Mouse (Mus musculus) kidney, adult 2 months (tissue): Measurements from ENCODE around the gene Atxn1. TPM values are rescaled to one million over a fixed set of nuclear protein-coding genes. Genes with fewer than 3 reads are reported as not detected.

Experiments used
- DNase-seq: peaks from one replicate; pipeline ENCODE4 v3.0.0; 2021
- H3K27ac ChIP-seq: fragments of 200-500 bp; 2 replicates; pipeline ENCODE4 v1.5.1; 2012; ENCODE audit warnings: low read depth, low read length, control low read depth, inconsistent platforms; ENCODE audit not compliant: insufficient read depth
- H3K27me3 ChIP-seq: fragments of 200-500 bp; replicated peaks from 2 replicates; pipeline ENCODE4 v1.6.1; 2012; ENCODE audit warnings: mild to moderate bottlenecking, moderate library complexity, low read length, inconsistent platforms; ENCODE audit not compliant: control insufficient read depth, insufficient read depth
- H3K36me3 ChIP-seq: fragments of 200-500 bp; 2 replicates; pipeline ENCODE4 v1.6.1; 2012; ENCODE audit warnings: mild to moderate bottlenecking, moderate library complexity, low read length, inconsistent platforms; ENCODE audit not compliant: control insufficient read depth, insufficient read depth
- H3K4me1 ChIP-seq: fragments of 200-500 bp; 2 replicates; pipeline ENCODE4 v1.6.1; 2011; ENCODE audit warnings: low read length; ENCODE audit not compliant: control insufficient read depth, insufficient read depth
- H3K4me3 ChIP-seq: fragments of 200-500 bp; 2 replicates; pipeline ENCODE4 v1.5.1; 2011; ENCODE audit warnings: mild to moderate bottlenecking, low read depth, low read length, control low read depth; ENCODE audit not compliant: insufficient read depth
- CTCF ChIP-seq: fragments of 200-500 bp; conservative IDR thresholded peaks from 2 replicates; pipeline ENCODE4 v1.5.1; 2011; ENCODE audit warnings: low read depth, mild to moderate bottlenecking, control low read depth, low read length, moderate library complexity, mixed read lengths; ENCODE audit not compliant: insufficient read depth, insufficient read length
- POLR2A ChIP-seq: fragments of 200-500 bp; IDR thresholded peaks from one replicate; pipeline ENCODE4 v1.6.1; 2011; ENCODE audit warnings: low read depth, low read length, control low read depth
- WGBS: fragments of 180-500 bp; shearing (Covaris S2); methylation state at CpG from one replicate; pipeline ENCODE4 v1.1.7; 2018; 5-methylcytosine and 5-hydroxymethylcytosine counted together
- polyA plus RNA-seq: library from polyadenylated mRNA; depleted of rRNA; stranded (reverse); fragments of >200 nt; gene quantifications from 2 replicates; pipeline ENCODE4 v1.2.3, GENCODE M21; 2012

Gene Atxn1
- polyA plus RNA-seq, 1 experiment: 15.0 TPM

- H3K27ac ChIP-seq: no peak overlapping the region
- no peak for DNase-seq
- no peaks in the 10 kb centered on the region for H3K27me3 ChIP-seq
- TF ChIP-seq CTCF (0 out of 2 replicates have a peak, but pooled peaks have one; percentile 20), POLR2A (no peak)
- H3K4me1 ChIP-seq: no peaks in the 10 kb centered on the region; the same call in 1 of the 2 replicates
- H3K36me3 ChIP-seq: no peaks in the 10 kb centered on the region
- 59% methylated on average over 3 of the region's 3 CpGs for WGBS
- no peak overlapping the region for H3K4me3 ChIP-seq
Observed at GRCm38 (mm10) chr13:45683991-45684390, 280.8 kb downstream of the Atxn1 start.

GRCm38 (mm10) chr13:45681196-45681595 lies 283.6 kb downstream of the Atxn1 start:
- Histone ChIP-seq H3K4me3 (no peak overlapping the region), H3K36me3 (no peaks in the 10 kb centered on the region), H3K4me1 (no peaks in the 10 kb centered on the region; the same call in 1 of the 2 replicates), H3K27me3 (no peaks in the 10 kb centered on the region), H3K27ac (peak overlapping the region; percentile 55; the same call in 1 of the 2 replicates)
- WGBS: 63% methylated on average over 5 of the region's 5 CpGs
- TF ChIP-seq CTCF (no peak), POLR2A (no peak)
- peak; percentile 70 for DNase-seq

- Histone ChIP-seq H3K4me3 (no peak overlapping the region), H3K4me1 (no peaks in the 10 kb centered on the region; the same call in 1 of the 2 replicates), H3K36me3 (no peaks in the 10 kb centered on the region), H3K27me3 (no peaks in the 10 kb centered on the region), H3K27ac (no peak overlapping the region)
- DNase-seq: peak; percentile 39
- 66% methylated on average over 5 of the region's 5 CpGs for WGBS
- no peak for TF ChIP-seq CTCF
- TF ChIP-seq POLR2A: no peak
Observed at GRCm38 (mm10) chr13:45680651-45681050, 284.2 kb downstream of the Atxn1 start.

- Histone ChIP-seq H3K27ac (no peak overlapping the region), H3K4me3 (no peak overlapping the region), H3K4me1 (no peaks in the 10 kb centered on the region), H3K36me3 (no peaks in the 10 kb centered on the region; the same call in 1 of the 2 replicates), H3K27me3 (no peaks in the 10 kb centered on the region)
- TF ChIP-seq CTCF: no peak
- TF ChIP-seq POLR2A: no peak
- 89% methylated on average over 1 of the region's 1 CpGs for WGBS
- no peak for DNase-seq
Observed at GRCm38 (mm10) chr13:45679096-45679495, 285.7 kb downstream of the Atxn1 start.

- TF ChIP-seq POLR2A (no peak), CTCF (no peak)
- H3K36me3 ChIP-seq: no peaks in the 10 kb centered on the region; the same call in 1 of the 2 replicates
- H3K27ac ChIP-seq: no peak overlapping the region
- H3K4me1 ChIP-seq: no peaks in the 10 kb centered on the region
- no peak for DNase-seq
- no peaks in the 10 kb centered on the region for H3K27me3 ChIP-seq
- 64% methylated on average over 2 of the region's 2 CpGs for WGBS
- no peak overlapping the region for H3K4me3 ChIP-seq
Observed at GRCm38 (mm10) chr13:45672628-45673027, 292.2 kb downstream of the Atxn1 start.

GRCm38 (mm10) chr13:45669969-45670368 lies 294.8 kb downstream of the Atxn1 start:
- Histone ChIP-seq H3K27ac (no peak overlapping the region), H3K27me3 (no peaks in the 10 kb centered on the region), H3K36me3 (no peaks in the 10 kb centered on the region), H3K4me3 (no peak overlapping the region), H3K4me1 (no peaks in the 10 kb centered on the region)
- no peak for DNase-seq
- TF ChIP-seq CTCF (no peak), POLR2A (no peak)
- WGBS: 90% methylated on average over 11 of the region's 11 CpGs

- DNase-seq: no peak
- Histone ChIP-seq H3K4me3 (no peak overlapping the region), H3K27me3 (no peaks in the 10 kb centered on the region), H3K4me1 (no peaks in the 10 kb centered on the region), H3K36me3 (no peaks in the 10 kb centered on the region), H3K27ac (no peak overlapping the region)
- no peak for TF ChIP-seq POLR2A
- TF ChIP-seq CTCF: no peak
- WGBS: 90% methylated on average over 10 of the region's 10 CpGs
Observed at GRCm38 (mm10) chr13:45662852-45663251, 302.0 kb downstream of the Atxn1 start.

GRCm38 (mm10) chr13:45662216-45662615 lies 302.6 kb downstream of the Atxn1 start:
- no peak for TF ChIP-seq POLR2A
- TF ChIP-seq CTCF: no peak
- H3K36me3 ChIP-seq: no peaks in the 10 kb centered on the region
- no peak for DNase-seq
- H3K27me3 ChIP-seq: no peaks in the 10 kb centered on the region
- H3K4me1 ChIP-seq: no peaks in the 10 kb centered on the region
- 68% methylated on average over 3 of the region's 3 CpGs for WGBS
- H3K27ac ChIP-seq: no peak overlapping the region
- H3K4me3 ChIP-seq: no peak overlapping the region
